In genomic region chr5:114034393-114034792, GRCm38 (mm10) we compare ENCODE assay signal across 27 mouse cellular contexts. TPM values are rescaled to one million over a fixed set of nuclear protein-coding genes. Genes with fewer than 3 reads are reported as not detected.
"Had no signal": no experiment of that assay in that cellular context is flagged by ENCODE, and none has a peak within 500 bp of the region (broad histone marks: within the 10 kb centered on the region; RNA-seq: fewer than 3 reads in every experiment).

No protein-coding gene starts in this region.

- H3K27me3 ChIP-seq: limb, embryonic 12.5 days; limb, embryonic 15.5 days; neural tube, embryonic 13.5 days; stomach, embryonic 15.5 days had no signal

- H3K36me3 ChIP-seq: limb, embryonic 12.5 days; limb, embryonic 15.5 days; stomach, embryonic 15.5 days had no signal

- H3K4me1 ChIP-seq: limb, embryonic 12.5 days; limb, embryonic 15.5 days; neural tube, embryonic 13.5 days had no signal

- H3K9me3 ChIP-seq: limb, embryonic 15.5 days; stomach, embryonic 15.5 days had no signal

- H3K27ac ChIP-seq: hindbrain, postnatal 0 days; limb, embryonic 12.5 days; limb, embryonic 15.5 days; liver, embryonic 14.5 days; macrophage; neural tube, embryonic 13.5 days; stomach, embryonic 15.5 days had no signal

- H3K9ac ChIP-seq: limb, embryonic 12.5 days; limb, embryonic 15.5 days; liver, embryonic 14.5 days; liver, postnatal 0 days; lung, embryonic 14.5 days; neural tube, embryonic 13.5 days; stomach, embryonic 15.5 days had no signal

- H3K4me3 ChIP-seq: limb, embryonic 12.5 days; limb, embryonic 15.5 days; myocyte; neural tube, embryonic 13.5 days; stomach, embryonic 15.5 days had no signal

- ATAC-seq: hindbrain, postnatal 0 days; inflammation-experienced regulatory T-cells, adult 6 months; intestine, embryonic 16.5 days; liver, postnatal 0 days; lung, postnatal 0 days had no signal

- H3K4me2 ChIP-seq: limb, embryonic 12.5 days; limb, embryonic 15.5 days; liver, embryonic 11.5 days; lung, embryonic 14.5 days; neural tube, embryonic 13.5 days; stomach, embryonic 15.5 days had no signal

- DNase-seq: liver, postnatal 0 days; lung, embryonic 14.5 days; midbrain, embryonic 14.5 days; retina, postnatal 1 day; right cerebral cortex, postnatal 25 days; spleen, adult 18-20 months; thymus, postnatal 25 days had no signal

RNA-seq across cellular contexts. Expression of gene Dao, which starts 30.9 kb away (rescaled TPM):
- total RNA-seq: layer of hippocampus, adult 18-20 months; layer of hippocampus, postnatal 14 days; left cerebral cortex, postnatal 14 days; left cerebral cortex, postnatal 4 days; megakaryocyte, adult 5-6 weeks; monocyte, adult 5-6 weeks; neutrophil, adult 5-6 weeks had no signal
- polyA plus RNA-seq: inflammation-experienced regulatory T-cells, adult 6 months; limb, embryonic 12.5 days; limb, embryonic 15.5 days; liver, embryonic 11.5 days; liver, embryonic 14.5 days; liver, postnatal 0 days; lung, embryonic 14.5 days; lung, postnatal 0 days; macrophage; midbrain, embryonic 14.5 days; myocyte; neural tube, embryonic 13.5 days had no signal

RNA-seq across cellular contexts. Expression of gene Svop, which starts 57.0 kb away (rescaled TPM):
- total RNA-seq: megakaryocyte, adult 5-6 weeks; monocyte, adult 5-6 weeks; neutrophil, adult 5-6 weeks had no signal
- polyA plus RNA-seq: inflammation-experienced regulatory T-cells, adult 6 months; liver, embryonic 11.5 days; liver, embryonic 14.5 days; liver, postnatal 0 days; lung, postnatal 0 days; macrophage; thymus, postnatal 0 days had no signal
